Mouse (Mus musculus) gastrocnemius, adult 8-10 months (tissue): ENCODE results near the gene Draxin. TPM values are rescaled to one million over a fixed set of nuclear protein-coding genes. Genes with fewer than 3 reads are reported as not detected.
A peak's percentile ranks its signal among the peaks of the same experiment; 100 is the strongest.
"Not testable (repeated sequence)": the region's sequence is repeated elsewhere in the genome, so short reads cannot be mapped to it uniquely, and the experiment has no call there.

ENCODE experiments used
- DNase-seq, 2 experiments: peaks; one replicate each; pipeline ENCODE4 v3.0.0; 2022; ENCODE audit warnings: low spot score in 2 of 2
- total RNA-seq, 4 experiments: library from RNA; stranded (reverse); gene quantifications; 2 replicates each; pipeline ENCODE4 v1.2.4; 2022

Draxin gene
- total RNA-seq, 4 experiments from 2014 or later = not detected

- peak; percentile 83 to 87 for DNase-seq
Observed at GRCm38 (mm10) chr4:148151267-148152168, 21.0 kb upstream of the Draxin start, which contains the start of gene Fbxo6. Gene Fbxo6, minus strand, starts transcription at chr4:148152140.

GRCm38 (mm10) chr4:148150953-148151266 lies 20.4 kb upstream of the Draxin start:
- no peak for DNase-seq

- no peak for DNase-seq
Observed at GRCm38 (mm10) chr4:148150242-148150641, 19.7 kb upstream of the Draxin start.

- DNase-seq = no peak
Observed at GRCm38 (mm10) chr4:148149540-148149939, 19.0 kb upstream of the Draxin start.

- DNase-seq = no peak
Observed at GRCm38 (mm10) chr4:148147714-148148113, 17.2 kb upstream of the Draxin start.

- no peak for DNase-seq
Observed at GRCm38 (mm10) chr4:148143721-148144120, 13.2 kb upstream of the Draxin start.

- DNase-seq = peak; percentile 92
Observed at GRCm38 (mm10) chr4:148140098-148141011, 9.9 kb upstream of the Draxin start.

- no peak for DNase-seq
Observed at GRCm38 (mm10) chr4:148139767-148140097, 9.2 kb upstream of the Draxin start.

GRCm38 (mm10) chr4:148137503-148137902 lies 7.0 kb upstream of the Draxin start:
- DNase-seq = no peak

GRCm38 (mm10) chr4:148134988-148135387 lies 4.5 kb upstream of the Draxin start:
- no peak for DNase-seq

GRCm38 (mm10) chr4:148131497-148132081 lies 1.1 kb upstream of the Draxin start:
- no peak for DNase-seq

GRCm38 (mm10) chr4:148130133-148130532 lies 365 bp downstream of the Draxin start, which contains the start of gene Mad2l2:
Gene Mad2l2, plus strand, starts transcription at chr4:148130384.
- no peak for DNase-seq

GRCm38 (mm10) chr4:148128672-148129071 lies 1.8 kb downstream of the Draxin start:
- no peak for DNase-seq

GRCm38 (mm10) chr4:148128241-148128640 lies 2.3 kb downstream of the Draxin start:
- DNase-seq = no peak

GRCm38 (mm10) chr4:148122694-148123066 lies 7.8 kb downstream of the Draxin start:
- no peak for DNase-seq

- DNase-seq = no peak
Observed at GRCm38 (mm10) chr4:148121982-148122693, 8.4 kb downstream of the Draxin start.

GRCm38 (mm10) chr4:148121362-148121761 lies 9.1 kb downstream of the Draxin start:
- DNase-seq = no peak

- DNase-seq = no peak
Observed at GRCm38 (mm10) chr4:148120555-148120954, 9.9 kb downstream of the Draxin start.

GRCm38 (mm10) chr4:148119578-148119977 lies 10.9 kb downstream of the Draxin start:
- DNase-seq = not testable (repeated sequence)

GRCm38 (mm10) chr4:148117392-148117791 lies 13.1 kb downstream of the Draxin start:
- DNase-seq = no peak

- DNase-seq = no peak
Observed at GRCm38 (mm10) chr4:148116657-148117056, 13.8 kb downstream of the Draxin start.
